Mouse (Mus musculus) frontal cortex, postnatal 14 days (tissue): ENCODE results near the gene Stoml2.

Experiments used
- DNase-seq, 2 experiments: peaks; one replicate each; pipeline ENCODE4 v3.0.0; 2022; ENCODE audit warnings: low spot score in 2 of 2

Gene Stoml2

DNA sequence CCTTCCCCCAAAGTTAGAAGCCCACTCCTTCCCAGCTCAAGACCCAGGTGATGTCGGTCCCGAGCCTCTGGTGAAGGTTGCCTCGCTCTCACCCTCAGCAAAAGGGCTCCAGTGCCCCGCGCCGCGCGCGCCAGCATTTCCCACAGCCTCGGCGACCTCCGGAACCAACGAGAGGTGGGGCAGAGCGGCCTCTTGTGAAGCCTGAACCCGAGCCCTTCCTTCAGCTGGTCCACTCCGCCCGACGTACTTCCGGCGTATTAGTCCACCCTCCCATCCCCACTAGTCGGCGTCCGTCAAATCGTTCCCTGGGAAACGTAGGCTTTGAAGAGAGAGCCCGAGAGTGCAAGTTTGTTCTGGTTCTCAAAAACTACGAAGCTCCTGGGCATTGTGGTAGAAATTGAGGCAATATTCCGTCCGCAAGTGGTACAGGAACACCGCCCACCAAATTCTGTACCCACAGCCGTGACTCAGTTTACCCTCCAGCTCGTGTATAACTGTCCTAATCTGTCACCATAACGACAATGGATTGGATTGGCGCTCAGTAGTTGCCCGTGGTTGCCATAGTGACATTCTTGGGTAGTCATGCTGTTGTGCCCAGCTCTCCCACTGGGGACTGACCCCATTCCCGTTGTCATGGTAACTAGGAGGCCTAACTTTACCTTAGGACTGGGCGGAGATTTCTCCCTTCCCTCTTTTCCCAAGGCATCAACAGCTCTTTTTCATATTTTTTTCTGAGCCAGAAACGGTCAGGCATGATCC is at the start of gene Stoml2:
Gene Stoml2, minus strand, starts transcription at position 474 of the 759 bp plus-strand sequence.
- DNase-seq, result peak; percentile 88 to 91

DNA sequence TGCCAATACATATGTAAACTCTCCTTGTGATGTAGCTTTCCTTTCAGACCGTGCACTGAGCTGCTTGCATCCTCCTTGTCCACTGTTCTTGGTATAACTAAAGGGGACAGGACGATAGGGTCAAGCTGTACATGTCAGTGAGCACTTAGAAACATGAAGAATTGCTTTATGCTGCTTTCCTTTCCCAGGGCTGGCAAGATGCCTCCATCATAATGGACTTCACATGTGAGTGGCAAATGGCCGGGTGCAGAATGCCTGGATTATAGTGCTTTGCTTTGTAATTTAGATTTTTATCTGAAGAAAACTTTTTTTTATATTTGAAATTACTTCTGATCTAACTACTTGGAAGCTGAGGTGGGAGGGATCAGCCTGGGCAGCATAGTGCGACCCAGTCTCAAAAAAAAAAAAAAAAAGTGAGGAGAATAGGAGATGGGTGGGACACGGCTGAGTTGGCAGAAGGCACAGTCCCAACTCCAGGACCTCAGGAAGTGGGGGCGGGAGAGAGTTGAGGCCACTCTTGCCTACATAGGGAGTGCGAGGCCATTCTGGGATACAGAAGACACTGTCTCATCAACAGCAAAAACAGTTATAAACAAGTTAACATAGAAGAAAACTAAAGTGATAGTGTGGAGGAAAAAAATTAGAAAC is 46.7 kb upstream of the Stoml2 start:
- no peak for DNase-seq

DNA sequence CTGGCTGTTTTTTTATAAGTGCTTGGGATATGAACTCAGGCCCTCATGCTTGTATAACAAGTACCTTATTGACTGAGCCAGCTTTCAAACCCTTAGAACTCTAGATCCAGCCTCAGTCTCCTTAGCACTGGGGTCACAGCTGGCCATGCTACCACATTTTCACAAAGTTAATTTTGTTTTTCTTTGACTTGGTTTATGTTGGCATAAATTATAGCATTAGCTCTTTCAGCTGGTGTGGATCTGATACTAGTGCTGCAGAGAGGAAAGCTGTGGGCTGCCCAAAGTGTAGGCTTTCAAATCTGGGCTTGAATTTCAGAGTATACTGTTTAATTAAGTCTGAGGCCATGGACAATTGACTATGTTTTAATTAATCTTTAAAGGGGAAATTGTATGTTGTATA is 43.4 kb upstream of the Stoml2 start:
- DNase-seq, result no peak

DNA sequence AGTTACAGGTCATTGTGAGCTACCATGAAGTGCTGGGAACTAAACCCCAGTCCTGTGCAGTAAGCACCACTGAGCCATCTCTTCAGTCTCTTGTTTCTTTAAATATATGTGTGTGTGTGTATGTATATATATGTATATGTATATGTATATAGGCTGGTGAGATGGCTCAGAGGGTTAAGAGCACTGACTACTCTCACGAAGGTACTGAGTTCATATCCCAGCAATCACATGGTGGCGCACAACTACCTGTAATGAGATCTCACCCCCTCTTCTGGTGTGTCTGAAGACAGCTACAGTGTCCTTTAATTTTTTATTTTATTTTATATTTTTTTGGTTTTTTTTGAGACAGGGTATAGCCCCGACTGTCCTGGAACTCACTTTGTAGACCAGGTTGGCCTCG is 34.0 kb upstream of the Stoml2 start:
- no peak for DNase-seq

DNA sequence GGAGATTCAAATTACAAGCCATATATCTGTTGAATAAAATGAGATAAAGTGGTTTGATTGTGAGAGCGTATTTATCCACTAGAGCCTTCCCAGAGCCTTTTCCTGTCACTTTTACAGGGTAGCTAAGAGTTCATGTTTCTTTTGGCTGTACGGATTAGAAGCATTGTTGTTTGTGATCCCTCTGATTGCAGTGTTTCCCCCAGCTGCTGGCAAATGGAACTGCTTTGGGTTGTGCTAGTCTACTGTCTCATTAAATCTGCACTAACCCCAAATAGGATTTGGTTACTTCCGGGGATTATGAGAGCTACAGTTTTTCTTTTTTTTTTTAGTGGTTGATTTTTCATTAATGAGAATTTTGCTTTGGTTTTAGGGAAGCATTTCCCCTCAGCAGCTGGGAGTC is 28.8 kb upstream of the Stoml2 start:
- DNase-seq, result no peak

DNA sequence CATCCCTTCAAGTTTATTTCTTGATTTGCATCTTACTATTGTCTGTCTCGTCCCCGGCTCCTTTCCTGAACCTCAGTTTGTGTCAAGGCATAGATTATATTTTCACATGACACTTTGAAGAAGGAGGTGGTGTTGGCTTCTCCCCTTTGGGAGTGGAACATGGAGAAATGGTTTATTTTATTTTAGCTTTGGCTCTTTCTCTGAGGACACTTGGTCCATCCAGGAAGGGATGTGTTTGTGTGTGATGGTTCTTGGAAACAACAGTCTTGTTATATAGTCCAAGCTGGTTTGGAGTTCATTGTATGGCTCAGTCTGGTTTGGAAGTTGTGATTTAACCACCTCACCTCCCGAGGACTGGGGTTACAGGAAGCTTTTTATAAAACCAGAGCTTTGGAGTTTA is 28.2 kb upstream of the Stoml2 start:
- DNase-seq, result no peak

DNA sequence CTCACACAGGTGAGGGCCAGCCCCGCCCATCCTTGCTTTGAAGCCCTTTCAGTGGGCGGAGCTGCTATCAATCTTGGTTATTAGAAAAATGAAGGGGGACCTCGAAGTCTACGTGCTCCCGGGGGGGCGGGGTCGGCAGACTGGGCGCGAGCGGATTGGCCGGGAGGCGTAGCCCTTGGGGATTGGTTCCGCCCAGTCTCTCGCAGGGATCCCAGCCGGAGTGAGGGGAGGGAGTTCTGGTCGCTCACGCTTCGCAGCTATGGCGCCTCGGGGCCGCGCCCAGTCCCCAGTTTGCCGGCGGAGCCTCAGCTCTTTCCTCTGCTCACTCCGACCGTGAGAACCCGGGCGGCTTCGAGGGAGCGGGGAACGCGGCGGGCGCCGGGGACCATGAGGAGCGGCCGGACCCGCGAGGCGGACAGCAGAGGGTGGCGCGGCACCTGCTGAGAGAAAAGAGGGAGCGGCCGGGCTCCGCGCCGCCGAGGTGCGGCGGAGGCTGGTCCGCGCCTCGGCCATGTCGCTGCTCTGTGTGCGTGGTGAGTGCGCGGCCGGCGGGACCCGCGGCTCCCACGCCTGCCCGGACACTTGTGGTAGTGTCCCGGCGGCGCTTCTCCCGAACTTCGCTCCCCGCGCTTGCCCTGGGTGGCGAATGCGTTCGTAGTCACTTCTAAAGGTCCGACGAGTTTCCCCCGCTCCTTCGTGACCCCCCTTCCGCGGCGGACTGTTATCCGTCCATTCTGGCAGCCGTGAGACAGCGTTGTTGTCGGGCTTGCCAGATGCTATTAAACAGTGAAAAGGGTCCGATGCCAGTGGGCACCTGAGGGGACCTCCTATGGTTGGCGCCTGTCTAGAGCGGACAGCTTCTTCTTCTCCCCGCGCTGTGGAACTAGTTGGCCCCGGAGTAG is 27.5 kb upstream of the Stoml2 start, which contains the start of gene Unc13b:
Gene Unc13b, plus strand, starts transcription at position 201 of the 902 bp plus-strand sequence.
- DNase-seq, result peak; percentile 79 to 87

DNA sequence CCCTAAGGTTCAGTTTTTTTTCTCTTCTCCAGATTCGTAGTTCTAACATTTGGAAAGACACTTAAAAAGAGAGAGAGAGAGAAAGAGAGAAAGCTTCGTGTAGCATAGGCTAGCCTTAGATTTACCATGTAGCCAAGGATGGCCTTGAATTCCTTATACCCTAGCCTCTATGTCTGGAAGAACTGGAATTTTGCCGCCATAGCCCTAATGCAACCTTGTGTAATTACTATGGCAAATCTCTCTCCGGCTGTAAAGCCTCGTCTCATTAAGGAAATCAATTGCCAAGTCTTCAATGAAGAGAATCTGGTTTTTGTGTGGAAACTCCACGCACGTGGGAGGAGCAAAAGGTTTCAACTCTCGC is 26.9 kb upstream of the Stoml2 start:
- DNase-seq, result no peak

DNA sequence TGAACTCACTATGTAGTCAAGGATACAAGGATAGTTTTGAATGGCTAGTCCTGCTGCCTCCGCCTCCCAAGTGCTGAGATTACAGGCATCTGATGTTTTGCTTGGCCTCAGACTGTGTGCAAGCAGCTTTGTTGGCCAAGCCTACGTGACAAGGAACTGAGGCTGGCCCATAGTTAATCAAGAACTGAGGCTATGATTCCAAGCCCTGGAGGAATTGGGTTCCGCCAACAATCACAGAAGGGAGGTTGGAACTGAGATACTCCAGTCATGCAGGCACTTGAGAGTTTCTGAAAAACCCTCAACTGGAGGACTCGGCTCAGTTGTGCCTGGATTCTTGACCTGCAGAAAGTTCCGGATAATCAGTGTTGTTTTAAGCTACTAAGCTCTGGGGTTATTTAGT is 26.1 kb upstream of the Stoml2 start:
- no peak for DNase-seq

DNA sequence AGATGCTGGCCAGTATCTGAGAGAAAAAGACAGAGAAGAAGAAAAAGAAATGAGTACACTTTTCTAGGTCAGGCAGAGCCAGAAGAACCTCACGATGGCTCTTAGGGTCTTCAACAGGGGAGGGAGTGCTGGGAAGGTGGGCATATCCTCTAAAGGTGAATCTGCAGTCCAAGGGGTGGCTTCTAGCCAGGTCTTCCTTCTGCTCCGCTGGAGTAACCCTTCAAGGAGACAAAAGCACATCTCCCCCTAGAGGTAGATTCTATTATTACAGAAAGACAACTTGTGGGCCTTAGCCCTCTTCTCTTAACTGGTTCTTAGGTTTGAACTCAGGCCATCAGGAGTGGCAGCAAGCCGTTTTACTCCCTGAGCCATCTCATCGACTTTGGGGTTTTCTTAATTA is 21.1 kb upstream of the Stoml2 start:
- no peak for DNase-seq

DNA sequence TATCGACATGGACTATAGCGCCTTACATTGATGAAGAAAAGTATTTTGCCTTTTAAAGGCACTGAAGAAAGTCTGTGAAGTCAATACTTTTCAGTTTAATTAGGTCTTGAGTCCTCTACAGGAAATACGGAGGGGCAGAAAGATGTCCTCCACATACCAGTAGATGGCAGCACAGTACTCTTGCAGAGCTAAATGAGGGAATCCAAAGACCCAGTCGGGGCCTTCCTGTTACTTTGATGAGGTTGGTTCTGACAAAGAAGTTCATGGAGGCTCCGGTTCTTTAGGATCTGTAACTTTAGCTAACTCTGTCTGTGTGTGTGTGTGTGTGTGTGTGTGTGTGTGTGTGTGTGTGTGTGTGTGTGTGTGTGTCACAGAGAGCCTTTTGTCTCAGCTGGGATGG is 15.7 kb upstream of the Stoml2 start:
- DNase-seq, result peak in 1 of 2 experiments; percentile 67

DNA sequence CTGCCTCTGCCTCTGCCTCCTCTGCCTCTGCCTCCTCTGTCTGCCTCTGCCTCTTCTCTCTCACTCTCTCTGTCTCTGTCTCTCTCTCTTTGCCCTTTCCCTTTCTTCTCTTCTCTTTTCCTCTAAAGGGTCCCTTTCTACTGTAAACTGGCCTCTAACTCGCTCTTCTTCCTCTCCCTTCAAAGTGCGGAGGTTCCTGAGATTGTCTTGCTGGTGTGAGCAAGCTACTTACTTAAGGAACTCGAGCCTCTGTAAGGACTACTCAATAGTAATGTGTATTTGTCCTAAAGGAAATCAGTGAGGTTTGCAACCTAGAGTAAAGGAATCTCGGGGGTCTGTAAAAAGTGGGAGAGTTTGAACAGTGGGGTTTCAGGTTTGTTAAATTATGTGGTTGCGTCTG is 15.1 kb upstream of the Stoml2 start:
- no peak for DNase-seq

DNA sequence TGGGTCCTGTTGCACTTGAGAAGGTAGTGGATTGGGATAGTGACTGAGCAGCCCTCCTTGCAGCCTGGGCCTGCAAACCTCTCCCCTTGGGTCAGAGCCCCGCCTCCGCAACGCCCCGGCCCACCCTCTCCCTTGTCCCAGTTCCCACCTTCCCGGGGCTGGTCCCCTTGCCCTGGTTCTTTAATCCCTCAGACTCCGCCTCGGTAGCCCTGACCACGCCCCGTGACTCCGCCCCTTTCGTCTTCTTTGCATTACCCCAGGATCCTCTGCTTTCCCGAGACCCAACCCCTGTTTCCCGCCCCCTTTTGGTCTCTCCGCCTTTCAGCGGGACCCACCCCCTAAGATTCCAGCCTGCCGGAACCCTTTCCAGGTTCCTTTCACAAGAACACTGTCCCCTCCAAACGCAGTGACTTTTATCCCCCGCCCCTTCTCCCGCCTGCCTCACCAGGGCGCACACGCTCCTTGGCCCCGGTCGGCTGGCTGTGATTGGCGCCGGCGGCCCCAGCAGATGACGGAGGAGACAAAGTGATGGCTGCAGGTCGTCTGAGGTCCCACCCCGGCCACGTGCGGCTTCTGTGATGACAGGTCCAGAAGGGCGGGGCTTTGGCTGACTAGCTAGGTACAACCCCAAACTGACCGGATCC is 14.3 kb upstream of the Stoml2 start, which contains the start of gene Fam214b:
Gene Fam214b, minus strand, starts transcription at position 562 of the 644 bp plus-strand sequence.
- DNase-seq, result peak; percentile 93 to 97

DNA sequence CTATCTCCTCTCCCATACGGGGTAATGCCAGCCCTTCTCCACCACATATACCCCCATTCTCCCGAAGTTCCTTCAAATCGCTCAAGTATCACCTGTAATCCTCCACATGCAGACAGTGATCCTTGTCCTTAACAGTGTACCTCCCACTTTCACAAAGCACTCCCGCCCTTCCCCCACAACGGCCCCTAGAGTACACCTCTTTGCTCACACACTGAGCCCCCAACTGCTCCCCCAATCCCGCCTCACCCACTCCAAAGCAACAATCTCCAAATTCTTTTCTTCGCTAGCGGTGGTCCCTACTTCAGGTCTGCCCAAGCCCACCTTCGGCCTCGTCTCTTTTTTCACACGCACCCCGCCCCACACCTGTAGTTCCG is 13.8 kb upstream of the Stoml2 start:
- DNase-seq, result no peak

DNA sequence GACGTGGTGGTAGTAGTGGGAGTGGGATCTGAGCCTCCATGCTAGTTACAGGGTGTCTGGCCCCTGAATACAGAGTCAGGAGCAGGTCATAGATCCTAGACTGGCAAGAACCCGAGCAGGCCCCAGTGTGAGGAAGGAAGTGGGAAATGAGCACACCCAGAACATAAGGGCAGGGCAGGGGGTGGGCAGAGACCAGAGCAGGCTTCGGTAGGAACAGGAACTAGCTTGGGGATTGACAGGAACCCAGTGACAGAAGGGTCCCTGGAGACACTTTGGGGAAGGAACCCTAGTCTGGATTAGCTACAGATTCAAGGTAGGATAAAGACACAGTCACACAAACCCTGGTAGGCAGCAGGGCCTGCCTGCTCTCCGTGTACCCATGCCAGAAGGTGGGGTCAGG is 13.2 kb upstream of the Stoml2 start:
- no peak for DNase-seq

DNA sequence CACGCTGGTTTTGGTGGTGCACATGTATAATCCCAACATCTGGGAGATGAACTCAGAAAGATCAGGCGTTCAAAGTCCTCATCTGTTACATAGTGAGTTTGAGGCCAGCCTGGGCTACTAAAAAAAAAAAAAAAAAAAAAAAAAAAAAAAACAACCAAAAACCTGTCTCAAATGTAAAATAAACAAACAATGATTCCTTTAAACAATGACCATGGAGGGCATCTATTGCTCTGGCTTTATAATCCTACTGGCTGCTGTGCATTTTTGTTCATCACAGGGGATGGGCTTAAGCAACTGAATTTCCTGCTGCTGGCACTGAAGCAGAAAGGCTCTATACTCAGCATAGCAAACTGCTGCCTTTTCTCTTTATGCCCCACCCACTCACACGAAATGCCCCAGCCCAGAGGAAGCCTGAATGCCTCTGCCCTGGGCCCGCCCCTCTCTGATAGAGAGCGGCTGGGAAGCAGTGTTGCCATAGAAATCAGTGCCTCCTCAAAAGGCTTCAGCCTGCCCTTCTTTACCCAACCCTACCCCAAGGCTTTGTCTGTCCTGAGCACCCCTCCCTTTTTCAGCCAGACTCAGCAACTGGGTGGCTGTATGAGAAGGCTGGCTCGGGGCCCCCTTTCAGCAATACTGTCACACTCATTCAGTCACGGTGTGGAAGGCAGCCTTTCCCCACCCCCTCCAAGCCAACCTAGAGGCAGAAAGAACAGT is 12.3 kb upstream of the Stoml2 start:
- DNase-seq, result peak; percentile 50 to 71

DNA sequence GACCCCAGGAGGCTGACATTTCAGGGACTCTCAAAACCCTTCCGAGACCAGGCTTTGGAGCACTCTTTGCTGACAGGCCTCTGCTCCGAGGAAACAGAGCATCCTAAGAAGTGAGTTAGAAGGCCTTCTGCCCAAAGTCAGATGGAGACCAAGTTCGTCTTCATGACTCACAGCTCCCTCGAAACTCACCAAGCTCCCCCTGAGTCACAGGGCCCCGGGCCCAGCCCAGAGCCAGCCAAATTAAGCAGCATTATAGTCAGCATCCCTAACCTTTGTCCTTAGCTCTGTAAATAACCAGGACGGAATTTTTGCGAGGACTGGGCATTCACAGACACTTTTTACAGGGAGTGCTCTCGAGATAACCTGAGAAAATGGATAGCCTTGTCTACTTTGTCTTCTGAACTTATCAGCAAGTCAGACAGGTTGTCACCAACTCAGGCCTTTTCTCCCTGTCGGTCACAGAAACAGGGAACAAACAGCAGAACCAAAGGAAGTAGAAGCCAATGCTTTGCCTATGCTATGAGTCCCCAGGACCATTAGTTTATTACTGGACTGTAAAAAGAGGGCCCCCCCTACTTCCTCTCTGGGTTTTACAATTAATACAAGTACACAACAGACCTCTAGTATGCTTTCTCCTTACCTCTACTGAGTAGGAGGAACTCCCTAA is 9.5 kb upstream of the Stoml2 start:
- no peak for DNase-seq

DNA sequence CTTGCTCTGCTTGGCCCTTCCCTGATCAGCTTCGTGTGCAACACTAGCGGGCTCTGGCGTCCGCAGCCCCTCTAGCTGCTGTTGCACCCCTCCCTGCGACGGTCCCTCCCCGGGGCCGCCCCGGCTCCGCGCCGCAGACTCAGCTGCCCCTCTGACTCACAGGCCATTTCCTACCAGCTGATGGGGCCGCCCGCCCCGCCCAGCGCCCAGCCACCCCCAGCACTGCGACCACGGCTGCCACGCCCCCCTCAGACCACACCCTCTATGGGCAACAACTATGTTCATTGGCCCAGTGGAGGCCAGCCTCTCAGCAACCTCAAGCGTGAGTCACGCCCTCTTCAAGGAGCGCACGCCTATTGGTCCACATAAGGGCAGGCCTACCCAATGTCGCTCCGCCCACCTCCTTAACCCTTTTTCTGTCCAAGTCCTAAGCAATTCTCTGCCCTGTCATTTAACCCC is 8.6 kb upstream of the Stoml2 start:
- peak; percentile 90 to 95 for DNase-seq

DNA sequence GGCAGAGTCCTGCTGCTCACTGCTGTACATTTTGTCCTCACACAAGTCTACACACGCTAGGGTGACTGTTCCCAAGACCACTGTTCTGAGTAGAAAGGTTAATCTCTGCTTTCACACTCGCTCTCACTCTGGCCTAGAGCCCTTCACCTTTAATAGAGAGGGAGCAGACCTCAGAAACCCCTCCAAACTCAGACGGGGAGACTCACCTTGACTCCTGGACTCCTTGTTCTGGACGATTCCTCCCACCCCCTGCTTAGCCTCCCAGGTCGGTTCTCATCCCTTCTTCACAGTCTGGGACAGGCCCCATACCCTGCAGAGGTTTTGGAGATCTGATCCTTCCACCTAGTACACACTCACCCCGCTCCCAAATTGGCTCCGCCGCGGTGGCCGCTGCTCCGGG is 8.1 kb upstream of the Stoml2 start:
- no peak for DNase-seq
